Mouse (Mus musculus): ENCODE results near the gene Tsks.

- no peak for TF ChIP-seq POLR2A (IDR thresholded peaks at IDR 0.05; ENCODE audit: low read depth, low read length)
- TF ChIP-seq CTCF (IDR thresholded peaks at IDR 0.05; ENCODE audit: extremely low read depth, insufficient read length, insufficient replicate concordance, low read depth, low read length): peak; percentile 52; the same call in 1 of the 2 replicates
Observed at GRCm38 (mm10) chr7:44895593-44896434, 47.2 kb upstream of the Tsks start, which contains the start of gene Fuz.
